18 mouse cellular contexts compared by ENCODE assay signal in genomic region chr14:23096405-23096804, GRCm38 (mm10).
DNase-seq lines count a peak whose midpoint lies in the region; ATAC-seq lines count a peak whose summit lies in the region.
"Had no signal": no experiment of that assay in that cellular context is flagged by ENCODE, and none has a peak within 500 bp of the region (broad histone marks: within the 10 kb centered on the region; RNA-seq: fewer than 3 reads in every experiment).

No protein-coding gene starts in this region.

- peaks cover 14% of the 10 kb centered on the region for H3K4me1 ChIP-seq in embryonic facial prominence, embryonic 10.5 days
- H3K4me1 ChIP-seq in hindbrain, embryonic 11.5 days (replicated peaks; ENCODE audit: control insufficient read depth, insufficient read depth, low read length): no peaks in the 10 kb centered on the region
- peaks cover 22% of the 10 kb centered on the region for H3K4me1 ChIP-seq in midbrain, embryonic 14.5 days (ENCODE audit: control insufficient read depth, insufficient read depth, low read length)
- H3K4me1 ChIP-seq: liver, embryonic 13.5 days had no signal

- no peak overlapping the region for H3K4me3 ChIP-seq in embryonic facial prominence, embryonic 10.5 days
- H3K4me3 ChIP-seq in hindbrain, embryonic 11.5 days (ENCODE audit: low read depth, low read length): no peak overlapping the region
- no peak overlapping the region for H3K4me3 ChIP-seq in midbrain, embryonic 14.5 days (replicated peaks; ENCODE audit: low read depth, low read length)
- H3K4me3 ChIP-seq: liver, embryonic 13.5 days had no signal

- no peak overlapping the region for H3K4me2 ChIP-seq in hindbrain, embryonic 11.5 days (replicated peaks; ENCODE audit: low read depth, low read length)
- no peak overlapping the region for H3K4me2 ChIP-seq in midbrain, embryonic 14.5 days (ENCODE audit: low read length)
- H3K4me2 ChIP-seq: heart, embryonic 11.5 days; liver, embryonic 13.5 days had no signal

- H3K36me3 ChIP-seq in embryonic facial prominence, embryonic 10.5 days (replicated peaks): no peaks in the 10 kb centered on the region
- no peaks in the 10 kb centered on the region for H3K36me3 ChIP-seq in hindbrain, embryonic 11.5 days (ENCODE audit: control insufficient read depth, insufficient read depth, low read length)
- H3K36me3 ChIP-seq in midbrain, embryonic 14.5 days (ENCODE audit: control insufficient read depth, insufficient read depth, low read length): no peaks in the 10 kb centered on the region
- H3K36me3 ChIP-seq: liver, embryonic 13.5 days had no signal

- no peak overlapping the region for H3K9ac ChIP-seq in hindbrain, embryonic 11.5 days (ENCODE audit: low read depth, low read length)
- H3K9ac ChIP-seq in midbrain, embryonic 14.5 days (replicated peaks; ENCODE audit: low read length): no peak overlapping the region
- H3K9ac ChIP-seq: liver, embryonic 13.5 days had no signal

- ATAC-seq in hindbrain, embryonic 11.5 days (ENCODE audit: low FRiP score): no peak
- ATAC-seq in midbrain, embryonic 14.5 days (ENCODE audit: low FRiP score, low TSS enrichment): no peak
- no peak for ATAC-seq in erythroblast, adult 5-6 weeks (replicated peaks; ENCODE audit: low FRiP score, poor library complexity, severe bottlenecking)
- ATAC-seq: CD4-positive, CD25-positive, alpha-beta regulatory T cell, adult 4 months; lung, postnatal 0 days had no signal

- 0 out of 2 replicates have a peak overlapping the region, but pooled peaks have one; percentile 24 for H3K27ac ChIP-seq in embryonic facial prominence, embryonic 10.5 days (replicated peaks)
- H3K27ac ChIP-seq in hindbrain, embryonic 11.5 days (ENCODE audit: low read depth, low read length): peak overlapping the region; percentile 36; the same call in 1 of the 2 replicates
- H3K27ac ChIP-seq in midbrain, embryonic 14.5 days (replicated peaks; ENCODE audit: low read depth, low read length): peak overlapping the region; percentile 64
- H3K27ac ChIP-seq: liver, embryonic 13.5 days had no signal

- H3K27me3 ChIP-seq in embryonic facial prominence, embryonic 10.5 days (replicated peaks; ENCODE audit: low read depth, poor library complexity, severe bottlenecking): no peaks in the 10 kb centered on the region
- no peaks in the 10 kb centered on the region for H3K27me3 ChIP-seq in hindbrain, embryonic 11.5 days (ENCODE audit: control insufficient read depth, insufficient read depth, low read length)
- H3K27me3 ChIP-seq in midbrain, embryonic 14.5 days (ENCODE audit: control insufficient read depth, insufficient read depth, low read length): peaks cover 4% of the 10 kb centered on the region; the same call in 1 of the 2 replicates
- H3K27me3 ChIP-seq: liver, embryonic 13.5 days had no signal

- peak; percentile 15 for DNase-seq in brain, adult 2 months (ENCODE audit: low read depth, low spot score)
- no peak for DNase-seq in embryonic facial prominence, embryonic 10.5 days (ENCODE audit: low spot score)
- peak; percentile 9 for DNase-seq in hindbrain, embryonic 11.5 days (ENCODE audit: low spot score)
- peak; percentile 34 for DNase-seq in midbrain, embryonic 14.5 days
- no peak for DNase-seq in heart, adult 8-10 months (ENCODE audit: low spot score)
- DNase-seq in embryo, embryonic 9.5 days (ENCODE audit: extremely low spot score): no peak
- DNase-seq: adrenal gland, adult 8-10 months; cerebellum, postnatal 36 days; gastrocnemius, postnatal 10 days; heart, postnatal 36 days; kidney, adult 11 months; kidney, postnatal 14 days; left cerebral cortex, postnatal 4 days; liver, embryonic 13.5 days had no signal

- 74% methylated on average over 4 of the region's 4 CpGs for WGBS in embryonic facial prominence, embryonic 10.5 days
- WGBS in hindbrain, embryonic 11.5 days: 72% methylated on average over 4 of the region's 4 CpGs
- WGBS in midbrain, embryonic 14.5 days: 72% methylated on average over 4 of the region's 4 CpGs

- H3K9me3 ChIP-seq in embryonic facial prominence, embryonic 10.5 days: no peaks in the 10 kb centered on the region
- H3K9me3 ChIP-seq in hindbrain, embryonic 11.5 days (ENCODE audit: control insufficient read depth, low read length): no peaks in the 10 kb centered on the region
- H3K9me3 ChIP-seq in midbrain, embryonic 14.5 days (ENCODE audit: control insufficient read depth, low read length): no peaks in the 10 kb centered on the region
- H3K9me3 ChIP-seq: liver, embryonic 13.5 days had no signal

Comparison
In these comparisons a context has a peak if more than half of its experiments do, and no peak if none do; other contexts are left out.
1. DNase-seq: peak in brain, adult 2 months (single experiment), hindbrain, embryonic 11.5 days (single experiment) and midbrain, embryonic 14.5 days (single experiment); none in embryonic facial prominence, embryonic 10.5 days (single experiment), heart, adult 8-10 months (single experiment) and embryo, embryonic 9.5 days (single experiment).
2. Peak in every context shown above with its lines, with median percentiles within 50 percentile points of each other: H3K27ac ChIP-seq.